Mouse (Mus musculus) mouse trophoblast stem cell (cell line): ENCODE measurements around the gene Gm9268.
"Not testable (repeated sequence)": the region's sequence is repeated elsewhere in the genome, so short reads cannot be mapped to it uniquely, and the experiment has no call there.

Experiments used
- in situ Hi-C, 2 experiments: fragments of 300-500 bp; cut with MseI, MboI; formaldehyde crosslinking; loops; 2 replicates in 1 of 2; 3 replicates in 1 of 2; pipeline ENCODE4 v1.15.1; 2025

Gene Gm9268

GRCm38 (mm10) chr7:43018465-43018864 lies at the start of gene Gm9268:
Gene Gm9268 (plus strand): TSS chr7:43018765.
- in situ Hi-C loops, result not testable (repeated sequence)

- in situ Hi-C loops, result no loop called here
These were observed 38.5 kb upstream of the Gm9268 start for GRCm38 (mm10) chr7:42980098-42980497.

GRCm38 (mm10) chr7:42980739-42981138 lies 37.8 kb upstream of the Gm9268 start:
- in situ Hi-C loops, result no loop called here

- in situ Hi-C loops, result loop anchor here (25.0 kb wide), 1 partner anchor 116 kb away; no protein-coding TSS in a partner anchor
These were observed 59.3 kb downstream of the Gm9268 start for GRCm38 (mm10) chr7:43077831-43078230.
